Mouse (Mus musculus): ENCODE measurements at regions not wholly inside any gene's neighbourhood (a gene's known extent, or its start where the extent isn't known, plus 50 kb on each side); places are given as distances from the start of the nearest gene placed in this dataset.

GRCm38 (mm10) chr2:133235175-133235920 is 289.6 kb upstream of the Fermt1 start:
- H3K9ac ChIP-seq (replicated peaks) = no peak overlapping the region
- no peak overlapping the region for H3K4me3 ChIP-seq (replicated peaks)
- 75% methylated on average over 4 of the region's 4 CpGs for WGBS
- no peaks in the 10 kb centered on the region for H3K4me1 ChIP-seq
- no peaks in the 10 kb centered on the region for H3K27me3 ChIP-seq (replicated peaks)
- no peaks in the 10 kb centered on the region for H3K36me3 ChIP-seq
- ATAC-seq (ENCODE audit: low FRiP score) = no peak
- H3K4me2 ChIP-seq = no peak overlapping the region
- H3K27ac ChIP-seq (replicated peaks) = no peak overlapping the region
- H3K9me3 ChIP-seq (replicated peaks) = no peaks in the 10 kb centered on the region

- no peak overlapping the region for H3K27ac ChIP-seq (replicated peaks)
- no peak overlapping the region for H3K4me3 ChIP-seq (replicated peaks)
- H3K36me3 ChIP-seq = no peaks in the 10 kb centered on the region
- no peaks in the 10 kb centered on the region for H3K9me3 ChIP-seq (replicated peaks)
- ATAC-seq (ENCODE audit: low FRiP score) = no peak
- H3K27me3 ChIP-seq (replicated peaks) = no peaks in the 10 kb centered on the region
- H3K4me2 ChIP-seq = no peak overlapping the region
- 87% methylated on average over 2 of the region's 2 CpGs for WGBS
- H3K4me1 ChIP-seq = no peaks in the 10 kb centered on the region
- H3K9ac ChIP-seq (replicated peaks) = no peak overlapping the region
These were observed 299.8 kb upstream of the Bmp2 start for GRCm38 (mm10) chr2:133252131-133252530.

- H3K36me3 ChIP-seq = no peaks in the 10 kb centered on the region
- no peak overlapping the region for H3K4me2 ChIP-seq
- H3K4me1 ChIP-seq = no peaks in the 10 kb centered on the region
- H3K9me3 ChIP-seq (replicated peaks) = no peaks in the 10 kb centered on the region
- no peak overlapping the region for H3K27ac ChIP-seq (replicated peaks)
- 68% methylated on average over 4 of the region's 4 CpGs for WGBS
- H3K27me3 ChIP-seq (replicated peaks) = no peaks in the 10 kb centered on the region
- H3K4me3 ChIP-seq (replicated peaks) = no peak overlapping the region
- no peak for ATAC-seq (ENCODE audit: low FRiP score)
- no peak overlapping the region for H3K9ac ChIP-seq (replicated peaks)
These were observed 277.5 kb upstream of the Bmp2 start for GRCm38 (mm10) chr2:133274424-133274823.

- H3K4me1 ChIP-seq = no peaks in the 10 kb centered on the region
- no peaks in the 10 kb centered on the region for H3K36me3 ChIP-seq
- no peak overlapping the region for H3K4me3 ChIP-seq (replicated peaks)
- no peak for ATAC-seq (ENCODE audit: low FRiP score)
- H3K4me2 ChIP-seq = no peak overlapping the region
- no peaks in the 10 kb centered on the region for H3K9me3 ChIP-seq (replicated peaks)
- no peak overlapping the region for H3K27ac ChIP-seq (replicated peaks)
- WGBS = 60% methylated on average over 4 of the region's 4 CpGs
- no peaks in the 10 kb centered on the region for H3K27me3 ChIP-seq (replicated peaks)
- H3K9ac ChIP-seq (replicated peaks) = no peak overlapping the region
These were observed 273.4 kb upstream of the Bmp2 start for GRCm38 (mm10) chr2:133278546-133278945.

- Histone ChIP-seq H3K4me3 (replicated peaks) (no peak overlapping the region), H3K4me2 (no peak overlapping the region), H3K9me3 (replicated peaks) (no peaks in the 10 kb centered on the region), H3K9ac (replicated peaks) (no peak overlapping the region), H3K36me3 (no peaks in the 10 kb centered on the region), H3K27me3 (replicated peaks) (no peaks in the 10 kb centered on the region), H3K4me1 (no peaks in the 10 kb centered on the region), H3K27ac (replicated peaks) (no peak overlapping the region)
- ATAC-seq (ENCODE audit: low FRiP score) = no peak
- 86% methylated on average over 4 of the region's 4 CpGs for WGBS
These were observed 272.7 kb upstream of the Bmp2 start for GRCm38 (mm10) chr2:133279275-133279674.

- WGBS = 72% methylated on average over 5 of the region's 5 CpGs
- Histone ChIP-seq H3K27ac (replicated peaks) (no peak overlapping the region), H3K4me1 (no peaks in the 10 kb centered on the region), H3K36me3 (no peaks in the 10 kb centered on the region), H3K27me3 (replicated peaks) (no peaks in the 10 kb centered on the region), H3K9ac (replicated peaks) (no peak overlapping the region), H3K4me3 (replicated peaks) (no peak overlapping the region), H3K4me2 (no peak overlapping the region), H3K9me3 (replicated peaks) (no peaks in the 10 kb centered on the region)
- no peak for ATAC-seq (ENCODE audit: low FRiP score)
These were observed 269.3 kb upstream of the Bmp2 start for GRCm38 (mm10) chr2:133282692-133283091.

- H3K4me2 ChIP-seq = no peak overlapping the region
- WGBS = 85% methylated on average over 1 of the region's 1 CpGs
- no peak for ATAC-seq (ENCODE audit: low FRiP score)
These were observed 268.2 kb upstream of the Bmp2 start for GRCm38 (mm10) chr2:133283709-133284108.

GRCm38 (mm10) chr2:133294136-133294535 is 257.8 kb upstream of the Bmp2 start:
- no peaks in the 10 kb centered on the region for H3K4me1 ChIP-seq
- no peak for ATAC-seq (ENCODE audit: low FRiP score)
- no peak overlapping the region for H3K4me2 ChIP-seq
- no peak overlapping the region for H3K9ac ChIP-seq (replicated peaks)
- H3K27me3 ChIP-seq (replicated peaks) = no peaks in the 10 kb centered on the region
- no peaks in the 10 kb centered on the region for H3K36me3 ChIP-seq
- 69% methylated on average over 7 of the region's 7 CpGs for WGBS
- H3K4me3 ChIP-seq (replicated peaks) = no peak overlapping the region
- no peak overlapping the region for H3K27ac ChIP-seq (replicated peaks)
- H3K9me3 ChIP-seq (replicated peaks) = no peaks in the 10 kb centered on the region

More at GRCm38 (mm10) chr2:133283709-133284108, 268.2 kb upstream of the Bmp2 start:
- no peak overlapping the region for H3K27ac ChIP-seq (replicated peaks)
- no peaks in the 10 kb centered on the region for H3K4me1 ChIP-seq
- H3K36me3 ChIP-seq = no peaks in the 10 kb centered on the region
- H3K4me3 ChIP-seq (replicated peaks) = no peak overlapping the region
- no peak overlapping the region for H3K9ac ChIP-seq (replicated peaks)
- H3K9me3 ChIP-seq (replicated peaks) = no peaks in the 10 kb centered on the region
- no peaks in the 10 kb centered on the region for H3K27me3 ChIP-seq (replicated peaks)

- Histone ChIP-seq H3K4me2 (no peak overlapping the region), H3K36me3 (no peaks in the 10 kb centered on the region), H3K4me3 (replicated peaks) (no peak overlapping the region), H3K4me1 (no peaks in the 10 kb centered on the region), H3K9me3 (replicated peaks) (no peaks in the 10 kb centered on the region), H3K27me3 (replicated peaks) (no peaks in the 10 kb centered on the region), H3K9ac (replicated peaks) (no peak overlapping the region), H3K27ac (replicated peaks) (no peak overlapping the region)
- ATAC-seq (ENCODE audit: low FRiP score) = no peak
- WGBS = 58% methylated on average over 3 of the region's 3 CpGs
These were observed 246.0 kb upstream of the Bmp2 start for GRCm38 (mm10) chr2:133305936-133306335.

- no peak for ATAC-seq (ENCODE audit: low FRiP score)
- H3K27ac ChIP-seq (replicated peaks) = no peak overlapping the region
- no peaks in the 10 kb centered on the region for H3K9me3 ChIP-seq (replicated peaks)
- H3K27me3 ChIP-seq (replicated peaks) = no peaks in the 10 kb centered on the region
- H3K4me2 ChIP-seq = no peak overlapping the region
- H3K9ac ChIP-seq (replicated peaks) = no peak overlapping the region
- H3K4me3 ChIP-seq (replicated peaks) = no peak overlapping the region
- 54% methylated on average over 1 of the region's 1 CpGs for WGBS
- H3K36me3 ChIP-seq = no peaks in the 10 kb centered on the region
- no peaks in the 10 kb centered on the region for H3K4me1 ChIP-seq
These were observed 241.0 kb upstream of the Bmp2 start for GRCm38 (mm10) chr2:133311001-133311400.

GRCm38 (mm10) chr2:133326290-133327050 is 225.5 kb upstream of the Bmp2 start:
- no peak overlapping the region for H3K4me2 ChIP-seq
- H3K4me1 ChIP-seq = no peaks in the 10 kb centered on the region
- H3K27ac ChIP-seq (replicated peaks) = no peak overlapping the region
- WGBS = 32% methylated on average over 6 of the region's 6 CpGs
- no peaks in the 10 kb centered on the region for H3K36me3 ChIP-seq
- no peak overlapping the region for H3K9ac ChIP-seq (replicated peaks)
- H3K9me3 ChIP-seq (replicated peaks) = no peaks in the 10 kb centered on the region
- H3K27me3 ChIP-seq (replicated peaks) = no peaks in the 10 kb centered on the region
- ATAC-seq (ENCODE audit: low FRiP score) = no peak
- no peak overlapping the region for H3K4me3 ChIP-seq (replicated peaks)

- 68% methylated on average over 2 of the region's 2 CpGs for WGBS
- H3K27me3 ChIP-seq (replicated peaks) = no peaks in the 10 kb centered on the region
These were observed 224.3 kb upstream of the Bmp2 start for GRCm38 (mm10) chr2:133327653-133328052.

More at GRCm38 (mm10) chr2:133327653-133328052, 224.3 kb upstream of the Bmp2 start:
- Histone ChIP-seq H3K27ac (replicated peaks) (no peak overlapping the region), H3K4me3 (replicated peaks) (no peak overlapping the region), H3K9ac (replicated peaks) (no peak overlapping the region), H3K9me3 (replicated peaks) (no peaks in the 10 kb centered on the region), H3K4me2 (no peak overlapping the region), H3K36me3 (no peaks in the 10 kb centered on the region), H3K4me1 (no peaks in the 10 kb centered on the region)
- ATAC-seq (ENCODE audit: low FRiP score) = no peak
